Mouse (Mus musculus) thymus, postnatal 0 days (tissue): Measurements from ENCODE around the gene Cstf2t. TPM values are rescaled to one million over a fixed set of nuclear protein-coding genes. Genes with fewer than 3 reads are reported as not detected.
A peak's percentile ranks its signal among the peaks of the same experiment; 100 is the strongest.

Experiments
- DNase-seq: peaks from one replicate; pipeline ENCODE4 v3.0.0-alpha.2; 2015; ENCODE audit warnings: low spot score
- polyA plus RNA-seq: library from polyadenylated mRNA; unstranded; fragments of >200 nt; fragmentation: Nextera tagmentation; extraction: Ambion mirVana; gene quantifications from 2 replicates; pipeline ENCODE4 v1.2.1, GENCODE M21; 2015

The Cstf2t gene
- 33.4 and 36.2 TPM in 2 replicates for polyA plus RNA-seq

GRCm38 (mm10) chr19:31082662-31083429, at the start of gene Cstf2t:
Cstf2t (plus strand) TSS chr19:31082837.
- DNase-seq: peak; percentile 99

GRCm38 (mm10) chr19:31038951-31039350, 43.7 kb upstream of the Cstf2t start:
- DNase-seq: no peak

GRCm38 (mm10) chr19:31040948-31041847, 41.4 kb upstream of the Cstf2t start:
- DNase-seq: no peak

GRCm38 (mm10) chr19:31046601-31047000, 36.0 kb upstream of the Cstf2t start:
- no peak for DNase-seq

- DNase-seq: no peak
Observed at GRCm38 (mm10) chr19:31064740-31065139, 17.9 kb upstream of the Cstf2t start.

- no peak for DNase-seq
Observed at GRCm38 (mm10) chr19:31065206-31065781, 17.3 kb upstream of the Cstf2t start.

GRCm38 (mm10) chr19:31073959-31074716, 8.5 kb upstream of the Cstf2t start:
- no peak for DNase-seq

GRCm38 (mm10) chr19:31074717-31075063, 7.9 kb upstream of the Cstf2t start:
- DNase-seq: no peak

GRCm38 (mm10) chr19:31076106-31076505, 6.5 kb upstream of the Cstf2t start:
- no peak for DNase-seq

- DNase-seq: no peak
Observed at GRCm38 (mm10) chr19:31078241-31078640, 4.4 kb upstream of the Cstf2t start.

- DNase-seq: no peak
Observed at GRCm38 (mm10) chr19:31082226-31082625, 411 bp upstream of the Cstf2t start.

GRCm38 (mm10) chr19:31083761-31084160, 1.1 kb downstream of the Cstf2t start:
- DNase-seq: no peak

GRCm38 (mm10) chr19:31097857-31098256, 15.2 kb downstream of the Cstf2t start:
- no peak for DNase-seq

GRCm38 (mm10) chr19:31099369-31099768, 16.7 kb downstream of the Cstf2t start:
- DNase-seq: no peak

- no peak for DNase-seq
Observed at GRCm38 (mm10) chr19:31104764-31105163, 22.1 kb downstream of the Cstf2t start.

- DNase-seq: no peak
Observed at GRCm38 (mm10) chr19:31106036-31106435, 23.4 kb downstream of the Cstf2t start.

GRCm38 (mm10) chr19:31106835-31107554, 24.4 kb downstream of the Cstf2t start:
- no peak for DNase-seq

- no peak for DNase-seq
Observed at GRCm38 (mm10) chr19:31114690-31115089, 32.1 kb downstream of the Cstf2t start.

GRCm38 (mm10) chr19:31124628-31125027, 42.0 kb downstream of the Cstf2t start:
- DNase-seq: no peak

- DNase-seq: no peak
Observed at GRCm38 (mm10) chr19:31132614-31133013, 50.0 kb downstream of the Cstf2t start.

GRCm38 (mm10) chr19:31136316-31136715, 53.7 kb downstream of the Cstf2t start:
- no peak for DNase-seq
